Mouse (Mus musculus): ENCODE measurements around the gene Ttc25. TPM values are rescaled to one million over a fixed set of nuclear protein-coding genes. Genes with fewer than 3 reads are reported as not detected.

Gene Ttc25
- not detected for total RNA-seq (2023)

DNA sequence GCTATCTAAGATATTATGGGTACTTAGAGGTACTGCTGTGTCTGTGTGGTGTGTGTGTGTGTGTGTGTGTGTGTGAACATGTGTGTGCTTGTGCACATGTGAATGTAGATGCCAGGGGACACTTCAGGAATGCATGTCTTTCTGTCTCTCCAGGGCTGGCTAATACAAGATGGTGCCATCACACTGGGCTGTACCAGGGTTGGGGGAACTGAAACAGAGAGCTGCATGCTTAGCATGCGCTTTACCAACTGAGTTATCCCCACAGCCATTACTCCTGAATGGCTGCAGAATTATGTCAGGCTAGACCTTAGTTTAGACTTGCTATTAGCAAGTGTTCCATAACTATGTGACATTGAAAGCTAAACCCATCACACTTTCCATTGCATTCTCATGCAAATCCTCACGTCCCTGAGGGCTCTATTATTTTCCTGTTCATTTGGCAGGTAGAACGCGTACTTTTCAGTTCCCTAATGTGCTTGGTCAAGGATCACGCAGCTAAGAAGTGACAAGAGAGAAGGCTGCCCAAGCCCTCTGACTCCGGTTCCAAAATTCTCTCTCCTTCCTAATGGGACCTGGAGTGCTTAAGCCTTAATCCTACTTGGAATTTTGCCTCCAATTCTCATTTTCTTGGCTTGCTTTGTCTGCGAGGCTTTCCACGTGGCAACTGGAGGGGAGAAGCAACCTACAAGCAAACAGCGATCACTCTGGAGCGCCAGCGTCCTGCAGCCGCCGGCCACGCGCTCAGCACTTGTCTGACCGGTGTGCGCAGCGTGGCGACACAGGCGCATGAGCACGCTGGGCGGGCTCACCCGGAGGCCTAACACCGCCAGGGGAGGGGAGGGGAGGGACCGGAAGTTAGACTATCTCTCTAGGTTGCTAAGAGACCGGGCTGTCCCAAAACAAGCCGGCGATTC is at the start of gene Ttc25:
Gene Ttc25, plus strand, starts transcription at position 776 of the 914 bp plus-strand sequence.

DNA sequence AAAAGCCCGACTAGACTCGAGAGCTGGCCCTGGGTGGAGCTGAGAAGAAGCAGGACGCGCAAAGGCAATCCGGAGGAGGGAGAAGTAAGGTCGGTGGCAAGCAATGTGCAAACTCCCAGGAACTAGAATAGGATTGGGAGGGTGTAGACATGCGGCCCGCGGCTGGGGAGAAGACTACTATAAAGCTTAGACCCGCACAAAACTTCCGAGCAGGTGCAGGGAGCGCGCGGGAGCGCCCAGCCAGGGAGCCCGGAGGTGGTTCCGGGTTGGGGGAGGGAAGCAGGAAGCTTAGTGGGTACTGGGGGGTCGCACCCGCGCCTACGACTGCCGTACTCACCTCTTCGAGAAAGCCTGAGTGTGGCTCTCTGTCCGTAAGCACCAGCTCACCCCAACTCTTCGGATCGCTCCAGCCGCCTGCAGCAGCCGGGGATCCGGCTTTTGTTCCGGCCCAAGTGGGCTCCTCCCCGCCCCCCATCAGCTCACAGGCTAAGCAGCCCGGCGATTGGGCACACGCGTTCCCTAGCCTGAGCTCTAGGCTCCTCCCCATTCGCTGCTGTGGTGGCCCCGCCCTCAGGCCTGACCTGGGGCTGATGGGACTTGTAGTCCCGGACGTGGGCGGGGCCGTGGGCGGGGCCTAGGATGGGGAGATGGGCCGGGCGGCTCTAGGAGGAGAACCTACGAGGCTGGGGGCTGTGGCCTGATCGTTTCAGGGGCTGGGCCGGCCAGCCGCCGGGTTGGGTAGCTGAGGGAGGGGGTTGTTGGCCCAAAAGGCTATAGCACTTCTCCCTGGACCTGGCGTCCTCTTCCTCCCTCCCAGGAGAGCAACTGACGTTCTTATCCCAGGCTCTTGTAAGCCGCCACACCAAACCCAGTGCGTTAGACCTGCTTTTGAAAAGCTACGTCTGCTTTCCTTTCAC is 17.7 kb upstream of the Ttc25 start, which contains the start of gene Acly:
Gene Acly, minus strand, starts transcription at position 543 of the 917 bp plus-strand sequence.

DNA sequence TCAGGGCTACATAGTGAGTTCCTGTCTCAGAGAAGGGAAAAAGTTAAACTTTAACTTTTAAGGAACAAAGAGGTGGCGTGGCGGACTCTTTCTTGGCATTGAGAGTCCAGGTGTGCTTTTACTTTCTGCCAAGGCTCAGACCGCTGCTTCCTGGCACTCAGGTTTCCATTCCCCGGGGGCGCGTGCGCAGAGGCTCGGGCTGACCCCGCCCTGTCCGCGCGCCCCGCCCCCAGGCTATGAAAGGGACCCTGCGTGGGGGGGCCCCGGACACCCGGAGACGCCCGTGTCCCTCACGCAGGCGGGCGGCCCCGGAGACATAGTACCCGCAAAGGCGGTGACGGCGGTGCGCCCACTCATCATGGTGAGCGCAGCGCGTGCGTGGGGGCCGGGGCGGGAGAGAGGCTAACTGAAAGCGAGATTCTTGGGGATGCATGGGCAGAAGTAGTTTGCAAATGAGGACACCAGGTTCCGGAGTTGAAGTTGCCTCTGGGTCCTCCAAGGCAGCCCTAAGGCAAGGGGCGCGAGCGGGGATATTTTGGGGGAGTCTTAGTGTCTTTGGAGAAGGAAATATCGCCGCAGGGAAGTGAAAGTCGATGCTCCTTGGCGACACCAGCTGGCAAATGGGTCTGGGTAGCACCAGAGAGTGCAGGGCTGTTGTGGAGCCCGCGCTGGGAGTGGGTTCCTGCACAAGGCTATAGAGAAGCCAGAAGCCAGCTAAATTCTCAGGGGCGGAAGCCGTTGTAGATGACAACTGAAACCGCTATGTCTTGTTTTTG is 29.5 kb downstream of the Ttc25 start, which contains the start of gene Cnp:
Gene Cnp, plus strand, starts transcription at position 197 of the 776 bp plus-strand sequence.

DNA sequence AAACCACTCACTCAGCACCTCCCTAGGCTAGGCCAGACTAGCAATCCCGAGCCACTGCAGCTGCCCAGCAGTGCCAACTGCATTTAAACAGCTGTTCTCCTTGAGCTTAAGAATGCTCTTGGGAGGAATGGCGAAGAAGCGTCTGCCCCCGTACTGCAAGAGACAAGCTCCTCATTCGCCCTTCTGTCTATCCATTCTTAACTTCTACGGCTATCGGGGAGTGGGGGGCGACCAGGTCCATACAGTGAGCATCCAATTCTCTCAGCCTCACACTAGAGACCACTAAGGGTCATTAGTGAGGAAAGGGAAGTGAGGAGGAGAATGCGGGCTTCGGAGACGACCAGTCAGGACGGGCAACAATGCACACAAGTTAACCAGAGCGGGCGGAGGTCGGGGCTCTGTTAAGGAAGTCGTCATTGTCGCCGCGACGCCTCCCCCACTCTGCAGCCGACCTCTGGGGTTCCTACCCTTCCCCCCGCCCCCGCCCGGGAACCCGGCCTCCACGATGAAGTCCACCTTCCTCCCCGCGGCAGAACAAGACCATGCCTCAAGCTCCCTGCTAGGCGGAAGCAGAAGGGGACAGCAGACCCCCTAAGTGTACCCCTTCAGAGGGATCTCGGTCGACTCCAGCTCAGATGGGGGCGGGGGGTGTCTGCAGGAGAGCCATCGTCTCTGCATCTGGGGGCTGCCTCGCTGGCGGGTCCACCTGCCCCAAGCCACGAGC is 73.5 kb downstream of the Ttc25 start, which contains the start of gene Nkiras2:
Gene Nkiras2, plus strand, starts transcription at position 484 of the 724 bp plus-strand sequence.

DNA sequence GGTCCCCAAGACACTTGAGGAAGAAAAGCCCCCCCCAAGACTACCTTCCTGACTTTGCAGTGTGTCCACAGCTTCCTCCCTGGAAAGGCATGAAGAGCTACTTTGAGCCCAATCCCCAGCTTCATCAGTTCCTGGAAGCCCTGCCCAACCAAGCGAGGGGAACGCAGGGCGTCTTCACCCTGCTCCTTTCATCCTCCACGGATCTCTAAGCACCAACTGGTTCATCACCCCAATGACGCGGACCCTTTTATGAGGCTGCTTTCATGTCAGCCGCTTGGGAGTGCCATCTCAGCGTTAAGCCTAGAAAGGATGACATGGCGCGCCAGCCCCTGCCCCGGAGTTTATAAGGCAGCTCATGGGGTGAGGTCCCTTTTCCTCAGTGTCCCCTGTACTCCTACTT is 74.6 kb downstream of the Ttc25 start, which contains the start of gene Dnajc7:
Gene Dnajc7, minus strand, starts transcription at position 187 of the 400 bp plus-strand sequence.

Other genes with a start within 250 kb of the Ttc25 start
- gene Eif1, start 225.7 kb upstream of the Ttc25 start, total RNA-seq (2023), result 1,000 to 10,000 TPM; 1,687 to 1,738 TPM
- not detected for gene Gast, start 211.2 kb upstream of the Ttc25 start, total RNA-seq (2023)
- under 1 TPM; 0.59 to 0.73 TPM for gene Hap1, start 189.5 kb upstream of the Ttc25 start, total RNA-seq (2023)
- 10 to 100 TPM; 16.1 to 24.1 TPM for gene Jup, start 147.8 kb upstream of the Ttc25 start, total RNA-seq (2023)
- under 1 TPM in 1 of 2 experiments, not detected in 1; 0.31 TPM for gene P3h4, start 130.8 kb upstream of the Ttc25 start, total RNA-seq (2023)
- 1 to 10 TPM; 1.0 to 1.6 TPM for gene Fkbp10, start 129.9 kb upstream of the Ttc25 start, total RNA-seq (2023)
- gene Nt5c3b, start 103.8 kb upstream of the Ttc25 start, total RNA-seq (2023), result 1 to 10 TPM; 6.4 to 6.5 TPM
- gene Klhl10, start 103.7 kb upstream of the Ttc25 start, total RNA-seq (2023), result not detected
- gene Klhl11, start 72.9 kb upstream of the Ttc25 start, total RNA-seq (2023), result 10 to 100 TPM; 10.6 to 12.7 TPM
- gene Acly, start 17.6 kb upstream of the Ttc25 start, total RNA-seq (2023), result 100 to 1,000 TPM; 119 to 124 TPM
- 10 to 100 TPM; 14.2 to 15.8 TPM for gene Cnp, start 29.3 kb downstream of the Ttc25 start, total RNA-seq (2023)
- 10 to 100 TPM; 43.2 to 47.8 TPM for gene Nkiras2, start 73.6 kb downstream of the Ttc25 start, total RNA-seq (2023)
- 100 to 1,000 TPM; 121 to 134 TPM for gene Dnajc7, start 74.6 kb downstream of the Ttc25 start, total RNA-seq (2023)
- not detected for gene Zfp385c, start 146.8 kb downstream of the Ttc25 start, total RNA-seq (2023)
- 10 to 100 TPM; 25.4 to 25.9 TPM for gene Dhx58, start 158.7 kb downstream of the Ttc25 start, total RNA-seq (2023)
- 10 to 100 TPM; 10.6 to 11.4 TPM for gene Kat2a, start 166.9 kb downstream of the Ttc25 start, total RNA-seq (2023)
- gene Hspb9, start 168.2 kb downstream of the Ttc25 start, total RNA-seq (2023), result under 1 TPM in 1 of 2 experiments, not detected in 1; 0.60 TPM
- 100 to 1,000 TPM; 175 to 177 TPM for gene Rab5c, start 192.6 kb downstream of the Ttc25 start, total RNA-seq (2023)
- gene Kcnh4, start 214.3 kb downstream of the Ttc25 start, total RNA-seq (2023), result not detected
- not detected for gene Hcrt, start 217.3 kb downstream of the Ttc25 start, total RNA-seq (2023)
- gene Ghdc, start 225.3 kb downstream of the Ttc25 start, total RNA-seq (2023), result 10 to 100 TPM in 1 of 2 experiments, 1 to 10 TPM in 1; 9.9 to 10.6 TPM